ENCODE assay signal across 12 mouse cellular contexts in genomic region chr10:7278820-7279219, GRCm38 (mm10).
DNase-seq lines count a peak whose midpoint lies in the region; ATAC-seq lines count a peak whose summit lies in the region.
"Had no signal": no experiment of that assay in that cellular context is flagged by ENCODE, and none has a peak within 500 bp of the region (broad histone marks: within the 10 kb centered on the region; RNA-seq: fewer than 3 reads in every experiment).

No protein-coding gene starts in this region.

- H3K27ac ChIP-seq in forebrain, embryonic 15.5 days (replicated peaks), result peak overlapping the region; percentile 38
- H3K27ac ChIP-seq in forebrain, embryonic 12.5 days, result no peak overlapping the region
- peak overlapping the region; percentile 69; the same call in 1 of the 2 replicates for H3K27ac ChIP-seq in limb, embryonic 15.5 days

- intact Hi-C loops in left cerebral cortex, postnatal 36 days (cut with DNase I), result no loop called here

- 0 out of 2 replicates have a peak, but pooled peaks cover 9% of the 10 kb centered on the region for H3K4me1 ChIP-seq in forebrain, embryonic 15.5 days
- no peaks in the 10 kb centered on the region for H3K4me1 ChIP-seq in forebrain, embryonic 12.5 days
- peaks cover 17% of the 10 kb centered on the region for H3K4me1 ChIP-seq in limb, embryonic 15.5 days

- no peaks in the 10 kb centered on the region for H3K27me3 ChIP-seq in forebrain, embryonic 15.5 days
- H3K27me3 ChIP-seq in forebrain, embryonic 12.5 days, result no peaks in the 10 kb centered on the region
- H3K27me3 ChIP-seq in limb, embryonic 15.5 days, result no peaks in the 10 kb centered on the region

- peak; percentile 65 for ATAC-seq in forebrain, embryonic 15.5 days (replicated peaks)
- ATAC-seq in forebrain, embryonic 12.5 days (ENCODE audit: low FRiP score), result no peak
- no peak for ATAC-seq in limb, embryonic 15.5 days (ENCODE audit: insufficient number of reproducible peaks, low FRiP score, low TSS enrichment, low read depth)
- ATAC-seq: liver, postnatal 0 days had no signal

- peak; percentile 6 for DNase-seq in layer of hippocampus, adult 11-12 months (ENCODE audit: low spot score)
- no peak for DNase-seq in layer of hippocampus, postnatal 10 days (ENCODE audit: low spot score in 2 of 2)
- peak; percentile 42 for DNase-seq in Muller cell, postnatal 12 days (ENCODE audit: inconsistent ontology term)
- no peak for DNase-seq in left cerebral cortex, postnatal 36 days (ENCODE audit: low spot score in 2 of 2)
- DNase-seq in adrenal gland, postnatal 25 days, result no peak
- DNase-seq: kidney, adult 2 months; liver, postnatal 0 days; thymus, adult 2 months had no signal

- H3K9me3 ChIP-seq in forebrain, embryonic 15.5 days, result no peaks in the 10 kb centered on the region
- no peaks in the 10 kb centered on the region for H3K9me3 ChIP-seq in forebrain, embryonic 12.5 days
- H3K9me3 ChIP-seq in limb, embryonic 15.5 days, result no peaks in the 10 kb centered on the region

- WGBS in forebrain, embryonic 15.5 days, result 40% methylated on average over 5 of the region's 5 CpGs
- 60% methylated on average over 5 of the region's 5 CpGs for WGBS in forebrain, embryonic 12.5 days
- 14% methylated on average over 5 of the region's 5 CpGs for WGBS in limb, embryonic 15.5 days

- H3K4me2 ChIP-seq in forebrain, embryonic 15.5 days (replicated peaks), result no peak overlapping the region
- no peak overlapping the region for H3K4me2 ChIP-seq in forebrain, embryonic 12.5 days
- H3K4me2 ChIP-seq in limb, embryonic 15.5 days, result no peak overlapping the region

- no peak overlapping the region for H3K4me3 ChIP-seq in forebrain, embryonic 15.5 days
- no peak overlapping the region for H3K4me3 ChIP-seq in forebrain, embryonic 12.5 days (replicated peaks)
- H3K4me3 ChIP-seq in limb, embryonic 15.5 days, result no peak overlapping the region
- H3K4me3 ChIP-seq: myocyte had no signal

- no peaks in the 10 kb centered on the region for H3K36me3 ChIP-seq in forebrain, embryonic 15.5 days
- no peaks in the 10 kb centered on the region for H3K36me3 ChIP-seq in forebrain, embryonic 12.5 days (replicated peaks)
- no peaks in the 10 kb centered on the region for H3K36me3 ChIP-seq in limb, embryonic 15.5 days

- no peak overlapping the region for H3K9ac ChIP-seq in forebrain, embryonic 15.5 days (replicated peaks)
- H3K9ac ChIP-seq in forebrain, embryonic 12.5 days, result no peak overlapping the region
- no peak overlapping the region for H3K9ac ChIP-seq in limb, embryonic 15.5 days
- H3K9ac ChIP-seq: liver, postnatal 0 days had no signal

Comparison
In these comparisons a context has a peak if more than half of its experiments do, and no peak if none do; other contexts are left out.
1. DNase-seq: peak in layer of hippocampus, adult 11-12 months (single experiment) and Muller cell, postnatal 12 days (single experiment); none in layer of hippocampus, postnatal 10 days (0 of 2), left cerebral cortex, postnatal 36 days (0 of 2) and adrenal gland, postnatal 25 days (single experiment).